Mouse (Mus musculus) lung, embryonic 15.5 days (tissue): ENCODE measurements at regions not wholly inside any gene's neighbourhood (a gene's known extent, or its start where the extent isn't known, plus 50 kb on each side); places are given as distances from the start of the nearest gene placed in this dataset.

Source experiments
- ATAC-seq: fragments of 200-750 bp; cut with Nextera tagmentation; 2 replicates; pipeline ENCODE4 v1.8.0; 2017; ENCODE audit warnings: moderate number of reproducible peaks, borderline replicate concordance; ENCODE audit not compliant: low FRiP score, low TSS enrichment; ENCODE audit errors: extremely low read depth
- H3K27ac ChIP-seq: fragments of 300-500 bp; sonication (generic); 2 replicates; pipeline ENCODE4 v1.5.1; 2015; ENCODE audit warnings: moderate library complexity, mild to moderate bottlenecking, inconsistent platforms
- H3K27me3 ChIP-seq: fragments of 300-500 bp; sonication (generic); 2 replicates; pipeline ENCODE4 v1.6.1; 2015; ENCODE audit warnings: inconsistent platforms
- H3K36me3 ChIP-seq: fragments of 300-500 bp; sonication (generic); 2 replicates; pipeline ENCODE4 v1.6.1; 2015; ENCODE audit warnings: inconsistent platforms
- H3K4me1 ChIP-seq: fragments of 300-500 bp; sonication (generic); 2 replicates; pipeline ENCODE4 v1.6.1; 2015; ENCODE audit warnings: inconsistent platforms
- H3K4me2 ChIP-seq: fragments of 300-500 bp; sonication (generic); 2 replicates; pipeline ENCODE4 v1.6.1; 2015; ENCODE audit warnings: inconsistent platforms, mild to moderate bottlenecking, moderate library complexity
- H3K4me3 ChIP-seq: fragments of 300-500 bp; sonication (generic); 2 replicates; pipeline ENCODE4 v1.5.1; 2015; ENCODE audit warnings: mild to moderate bottlenecking, inconsistent platforms
- H3K9ac ChIP-seq: fragments of 300-500 bp; sonication (generic); 2 replicates; pipeline ENCODE4 v1.6.1; 2015; ENCODE audit warnings: inconsistent platforms
- H3K9me3 ChIP-seq: fragments of 300-500 bp; sonication (generic); 2 replicates; pipeline ENCODE4 v1.6.1; 2016; ENCODE audit warnings: inconsistent platforms
- WGBS: fragments of 180-500 bp; shearing (Covaris S2); methylation state at CpG from one replicate; pipeline ENCODE4 v1.1.7; 2015; 5-methylcytosine and 5-hydroxymethylcytosine counted together

DNA sequence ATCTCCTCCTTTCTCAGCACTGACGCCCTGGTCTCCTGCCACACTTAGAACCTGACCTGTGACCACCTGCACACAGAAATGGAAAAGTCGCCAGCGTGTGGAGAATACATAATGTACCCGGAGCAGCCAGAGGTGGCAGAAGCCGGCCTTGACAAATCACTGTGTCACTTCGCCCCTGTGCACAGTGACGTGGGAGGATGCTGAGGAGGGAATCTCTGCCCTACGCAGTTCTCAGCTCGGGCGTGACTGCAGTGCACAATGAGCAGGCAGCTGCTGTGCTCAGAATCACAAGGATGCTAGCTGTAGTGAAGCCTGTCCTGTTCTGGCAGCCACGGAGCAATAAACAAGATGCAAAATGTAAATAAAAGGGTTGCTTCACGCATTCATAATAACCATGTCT is 80.2 kb upstream of the Pld5 start:
- H3K4me2 ChIP-seq: no peak overlapping the region
- ATAC-seq: no peak
- no peaks in the 10 kb centered on the region for H3K36me3 ChIP-seq
- H3K4me1 ChIP-seq: no peaks in the 10 kb centered on the region
- H3K4me3 ChIP-seq: no peak overlapping the region
- no peak overlapping the region for H3K9ac ChIP-seq
- 46% methylated on average over 12 of the region's 12 CpGs for WGBS
- no peaks in the 10 kb centered on the region for H3K27me3 ChIP-seq
- H3K9me3 ChIP-seq: no peaks in the 10 kb centered on the region
- H3K27ac ChIP-seq: no peak overlapping the region

GRCm38 (mm10) chr1:176354898-176355297 is 79.8 kb upstream of the Pld5 start:
- Histone ChIP-seq H3K9me3 (no peaks in the 10 kb centered on the region), H3K9ac (no peak overlapping the region), H3K27me3 (no peaks in the 10 kb centered on the region), H3K4me2 (no peak overlapping the region), H3K36me3 (no peaks in the 10 kb centered on the region), H3K4me3 (no peak overlapping the region), H3K4me1 (no peaks in the 10 kb centered on the region), H3K27ac (no peak overlapping the region)
- whole genome bisulfite sequencing: 50% methylated on average over 1 of the region's 1 CpGs
- no peak for ATAC-seq

DNA sequence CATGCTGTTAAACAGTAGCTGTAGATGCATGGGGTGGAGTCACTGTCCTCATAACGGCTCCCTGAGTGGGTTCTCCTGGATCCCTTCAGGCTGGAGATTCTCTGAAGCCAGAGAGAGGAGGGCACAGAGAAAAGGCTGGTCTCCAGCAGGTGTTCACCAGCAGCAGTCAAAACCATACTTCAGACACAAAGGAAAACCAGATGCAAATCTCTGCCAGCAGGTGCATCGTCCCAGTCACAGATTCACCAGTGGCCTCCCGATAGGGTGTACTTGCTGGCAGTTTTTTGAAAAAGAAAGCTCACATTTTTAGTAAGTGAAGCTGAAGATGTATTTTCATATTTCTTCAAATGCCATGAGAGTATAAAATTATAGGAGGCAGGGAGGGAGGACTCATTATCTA is 77.6 kb upstream of the Pld5 start:
- H3K36me3 ChIP-seq: no peaks in the 10 kb centered on the region
- no peaks in the 10 kb centered on the region for H3K4me1 ChIP-seq
- H3K9me3 ChIP-seq: no peaks in the 10 kb centered on the region
- no peak overlapping the region for H3K4me3 ChIP-seq
- H3K4me2 ChIP-seq: no peak overlapping the region
- no peaks in the 10 kb centered on the region for H3K27me3 ChIP-seq
- WGBS: 72% methylated on average over 3 of the region's 3 CpGs
- no peak overlapping the region for H3K27ac ChIP-seq
- no peak for ATAC-seq
- no peak overlapping the region for H3K9ac ChIP-seq

GRCm38 (mm10) chr1:176349909-176350495 is 74.9 kb upstream of the Pld5 start:
- Histone ChIP-seq H3K36me3 (no peaks in the 10 kb centered on the region), H3K4me1 (no peaks in the 10 kb centered on the region), H3K9ac (no peak overlapping the region), H3K27ac (no peak overlapping the region), H3K27me3 (no peaks in the 10 kb centered on the region), H3K4me3 (no peak overlapping the region), H3K9me3 (no peaks in the 10 kb centered on the region), H3K4me2 (no peak overlapping the region)
- WGBS: 31% methylated on average over 2 of the region's 2 CpGs
- no peak for ATAC-seq

GRCm38 (mm10) chr1:176348129-176348528 is 73.0 kb upstream of the Pld5 start:
- H3K4me2 ChIP-seq: no peak overlapping the region
- ATAC-seq: no peak
- H3K4me1 ChIP-seq: no peaks in the 10 kb centered on the region
- H3K27me3 ChIP-seq: no peaks in the 10 kb centered on the region
- no peaks in the 10 kb centered on the region for H3K9me3 ChIP-seq
- no peak overlapping the region for H3K4me3 ChIP-seq
- H3K9ac ChIP-seq: no peak overlapping the region
- H3K27ac ChIP-seq: no peak overlapping the region
- no peaks in the 10 kb centered on the region for H3K36me3 ChIP-seq
- 72% methylated on average over 3 of the region's 3 CpGs for WGBS

- no peak overlapping the region for H3K4me3 ChIP-seq
- H3K4me1 ChIP-seq: no peaks in the 10 kb centered on the region
- H3K9ac ChIP-seq: no peak overlapping the region
- H3K27me3 ChIP-seq: no peaks in the 10 kb centered on the region
- no peak overlapping the region for H3K4me2 ChIP-seq
- WGBS: 64% methylated on average over 3 of the region's 3 CpGs
- no peak overlapping the region for H3K27ac ChIP-seq
- H3K36me3 ChIP-seq: no peaks in the 10 kb centered on the region
- no peak for ATAC-seq
- no peaks in the 10 kb centered on the region for H3K9me3 ChIP-seq
Observed at GRCm38 (mm10) chr1:176331344-176331743, 56.2 kb upstream of the Pld5 start.
